Mouse (Mus musculus) midbrain, postnatal 0 days (tissue): Measurements from ENCODE around the gene Kri1. TPM values are rescaled to one million over a fixed set of nuclear protein-coding genes. Genes with fewer than 3 reads are reported as not detected.
"Not testable (repeated sequence)": the region's sequence is repeated elsewhere in the genome, so short reads cannot be mapped to it uniquely, and the experiment has no call there.

Experiments used
- ATAC-seq: fragments of 200-750 bp; cut with Nextera tagmentation; 2 replicates; pipeline ENCODE4 v1.8.0; 2017; ENCODE audit warnings: moderate number of reproducible peaks, mild to moderate bottlenecking, moderate TSS enrichment, moderate library complexity; ENCODE audit not compliant: low FRiP score
- DNase-seq: peaks from one replicate; pipeline ENCODE4 v3.0.0-alpha.2; 2015; ENCODE audit warnings: low spot score
- H3K27ac ChIP-seq: fragments of 300-500 bp; sonication (generic); 2 replicates; pipeline ENCODE4 v1.5.1; 2014; ENCODE audit warnings: low read depth, mild to moderate bottlenecking, low read length, mixed read lengths
- H3K27me3 ChIP-seq: fragments of 300-500 bp; sonication (generic); 2 replicates; pipeline ENCODE4 v1.6.1; 2014; ENCODE audit warnings: low read length, control low read depth, mixed read lengths; ENCODE audit not compliant: insufficient read depth
- H3K36me3 ChIP-seq: fragments of 300-500 bp; sonication (generic); 2 replicates; pipeline ENCODE4 v1.6.1; 2014; ENCODE audit warnings: low read length, control low read depth, mixed read lengths; ENCODE audit not compliant: insufficient read depth
- H3K4me1 ChIP-seq: fragments of 300-500 bp; sonication (generic); 2 replicates; pipeline ENCODE4 v1.6.1; 2014; ENCODE audit warnings: mild to moderate bottlenecking, control low read depth, antibody characterized with exemption, low read length, mixed read lengths; ENCODE audit not compliant: insufficient read depth
- H3K4me2 ChIP-seq: fragments of 300-500 bp; sonication (generic); 2 replicates; pipeline ENCODE4 v1.6.1; 2014; ENCODE audit warnings: low read depth, mild to moderate bottlenecking, low read length, mixed read lengths; ENCODE audit not compliant: poor library complexity, severe bottlenecking
- H3K4me3 ChIP-seq: fragments of 300-500 bp; sonication (generic); 2 replicates; pipeline ENCODE4 v1.5.1; 2014; ENCODE audit warnings: low read depth, mild to moderate bottlenecking, low read length, moderate library complexity
- H3K9ac ChIP-seq: fragments of 300-500 bp; sonication (generic); replicated peaks from 2 replicates; pipeline ENCODE4 v1.6.1; 2014; ENCODE audit warnings: mild to moderate bottlenecking, low read length, moderate library complexity, mixed read lengths; ENCODE audit not compliant: poor library complexity, severe bottlenecking
- H3K9me3 ChIP-seq: fragments of 300-500 bp; sonication (generic); 2 replicates; pipeline ENCODE4 v1.6.1; 2016; ENCODE audit warnings: low read length, control low read depth
- CTCF ChIP-seq: IDR thresholded peaks from 2 replicates; pipeline ENCODE4 v1.5.1; 2016; ENCODE audit warnings: antibody characterized with exemption, mild to moderate bottlenecking
- WGBS: fragments of 180-500 bp; shearing (Covaris S2); extraction: QIAGEN DNeasy Blood & Tissue Kit; methylation state at CpG from one replicate; pipeline ENCODE4 v1.1.7; 2014; 5-methylcytosine and 5-hydroxymethylcytosine counted together
- polyA plus RNA-seq: library from polyadenylated mRNA; unstranded; fragments of >200 nt; fragmentation: Nextera tagmentation; extraction: Ambion mirVana; gene quantifications from 2 replicates; pipeline ENCODE4 v1.2.1, GENCODE M21; 2015
- total RNA-seq: library from RNA; depleted of rRNA; stranded (reverse); fragments of >200 nt; gene quantifications from 2 replicates; pipeline ENCODE4 v1.2.3, GENCODE M21; 2014; rRNA removed

Gene Kri1
- total and polyA plus RNA-seq, 2 experiments from 2014 or later = 11.7 to 25.9 TPM

DNA sequence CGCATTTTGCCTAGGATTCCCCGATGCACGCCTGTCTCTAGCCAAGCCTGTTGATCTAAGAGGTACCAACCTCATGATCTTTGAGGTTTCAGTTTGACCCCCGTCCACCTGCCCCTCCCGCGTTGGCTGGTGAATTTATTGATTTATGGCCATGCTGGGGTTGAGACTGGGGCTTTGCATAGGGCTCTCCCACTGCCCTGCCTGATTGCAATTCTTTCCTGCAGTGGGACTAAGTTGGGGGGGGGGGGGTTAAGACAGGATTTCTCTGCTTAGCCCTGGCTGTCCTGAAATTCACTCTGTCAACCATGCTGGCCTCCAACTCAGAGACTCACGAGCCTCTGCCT, 62.4 kb downstream of the Kri1 start:
- Histone ChIP-seq H3K27ac (no peak overlapping the region), H3K4me3 (no peak overlapping the region), H3K9ac (no peak overlapping the region), H3K4me2 (peak overlapping the region; percentile 33), H3K27me3 (no peaks in the 10 kb centered on the region), H3K4me1 (peaks cover 2% of the 10 kb centered on the region; the same call in 1 of the 2 replicates), H3K9me3 (no peaks in the 10 kb centered on the region), H3K36me3 (peaks cover 11% of the 10 kb centered on the region)
- DNase-seq (no peak), ATAC-seq (no peak)
- WGBS = 18% methylated on average over 7 of the region's 7 CpGs
- TF ChIP-seq CTCF = no peak

DNA sequence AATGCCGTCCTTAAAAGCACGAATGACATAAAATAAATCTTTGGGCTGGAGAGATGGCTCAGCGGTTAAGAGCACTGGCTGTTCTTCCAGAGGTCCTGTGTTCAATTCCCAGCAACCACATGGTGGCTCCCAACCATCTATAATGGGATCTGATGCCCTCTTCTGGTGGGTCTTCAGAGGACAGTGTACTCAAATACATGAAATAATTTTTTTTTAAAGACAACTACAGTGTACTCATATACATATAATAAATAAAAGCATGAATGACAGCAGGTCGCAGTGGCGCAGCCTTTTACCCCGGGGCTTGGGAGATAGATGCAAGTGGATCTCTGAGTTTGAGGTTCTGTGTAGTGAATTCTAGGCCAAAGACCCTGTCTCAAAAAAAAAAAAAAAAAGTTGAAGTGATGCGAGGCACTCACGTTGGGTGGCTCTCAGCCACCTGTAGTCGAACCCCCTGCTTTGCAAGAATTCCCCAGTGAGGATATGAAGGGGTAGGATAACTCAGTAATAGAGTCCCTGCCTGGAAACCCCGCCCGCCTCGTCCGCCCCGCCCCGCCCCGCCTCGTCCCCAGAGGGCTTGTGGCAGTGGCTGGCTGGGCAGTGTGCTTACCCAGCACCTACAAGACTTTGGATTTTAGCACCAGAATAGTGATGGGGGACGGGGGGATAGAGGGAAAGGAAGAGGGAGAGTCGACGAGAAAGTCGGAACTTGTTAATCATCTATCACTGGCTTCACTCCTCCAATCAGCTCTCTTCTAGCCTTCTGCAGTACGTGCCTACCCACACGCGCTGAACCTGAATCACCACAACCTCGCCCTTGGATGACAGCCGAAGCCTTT, 63.0 kb downstream of the Kri1 start:
- 25% methylated on average over 26 of the region's 26 CpGs for WGBS
- Histone ChIP-seq H3K4me2 (peak overlapping the region; percentile 33), H3K4me1 (peaks cover 2% of the 10 kb centered on the region; the same call in 1 of the 2 replicates), H3K27me3 (no peaks in the 10 kb centered on the region), H3K9me3 (no peaks in the 10 kb centered on the region), H3K4me3 (no peak overlapping the region), H3K9ac (no peak overlapping the region), H3K27ac (no peak overlapping the region), H3K36me3 (peaks cover 5% of the 10 kb centered on the region; the same call in 1 of the 2 replicates)
- peak; percentile 17; the same call in 1 of the 2 replicates for TF ChIP-seq CTCF
- ATAC-seq (no peak), DNase-seq (peak; percentile 18)

DNA sequence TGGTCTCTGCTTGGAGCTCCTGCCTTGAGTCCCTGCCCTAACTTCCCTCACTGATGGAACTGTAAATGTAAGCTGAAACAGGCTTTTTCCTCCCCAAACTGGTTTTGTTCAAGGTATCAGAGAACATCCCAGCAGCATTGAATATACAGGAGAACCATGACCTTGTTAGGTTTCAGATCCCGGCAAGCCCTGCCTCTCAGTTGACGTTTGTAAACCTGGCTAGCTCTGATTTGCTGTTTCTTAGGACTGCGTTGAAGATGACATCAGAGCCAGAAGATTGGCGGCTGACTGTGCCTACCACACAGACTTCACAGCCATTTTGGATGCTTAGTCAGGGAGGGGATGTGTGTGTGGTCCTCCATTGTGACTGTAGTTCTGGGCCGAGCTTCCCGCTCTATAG, 63.9 kb downstream of the Kri1 start:
- no peak for DNase-seq
- ATAC-seq = no peak
- Histone ChIP-seq H3K9ac (no peak overlapping the region), H3K4me2 (no peak overlapping the region), H3K36me3 (no peaks in the 10 kb centered on the region), H3K27me3 (no peaks in the 10 kb centered on the region), H3K27ac (no peak overlapping the region), H3K4me1 (peaks cover 2% of the 10 kb centered on the region; the same call in 1 of the 2 replicates), H3K9me3 (no peaks in the 10 kb centered on the region), H3K4me3 (no peak overlapping the region)
- WGBS = 91% methylated on average over 6 of the region's 6 CpGs
- no peak for TF ChIP-seq CTCF

DNA sequence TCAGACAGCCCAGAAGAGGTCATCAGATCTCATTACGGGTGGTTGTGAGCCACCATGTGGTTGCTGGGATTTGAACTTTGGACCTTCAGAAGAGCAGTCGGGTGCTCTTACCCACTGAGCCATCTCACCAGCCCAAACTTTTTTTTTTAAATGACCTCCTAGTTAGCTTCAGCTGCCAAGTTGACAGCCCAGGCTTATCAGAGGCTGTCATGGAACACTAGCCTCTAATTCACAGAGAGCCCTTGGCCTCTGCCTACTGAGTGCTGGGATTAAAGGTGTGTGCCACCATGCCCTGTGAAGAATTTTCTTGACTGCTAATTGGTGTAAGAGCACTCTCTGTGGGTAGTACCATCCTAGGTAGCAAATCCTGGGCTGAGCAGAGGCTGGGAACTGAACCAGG, 64.3 kb downstream of the Kri1 start:
- not testable (repeated sequence) for H3K27me3 ChIP-seq, H3K27ac ChIP-seq, H3K36me3 ChIP-seq, ATAC-seq, H3K4me1 ChIP-seq, H3K9ac ChIP-seq, H3K9me3 ChIP-seq, H3K4me2 ChIP-seq, DNase-seq, H3K4me3 ChIP-seq
- WGBS = 100% methylated on average over 1 of the region's 2 CpGs

Other genes starting within 250 kb of the Kri1 start
- 10.7 TPM in 1 of 2 replicates, not detected in the other for gene Zglp1, start 220.9 kb downstream of the Kri1 start, total RNA-seq
- gene Zglp1, start 220.9 kb downstream of the Kri1 start, polyA plus RNA-seq = 0.20 TPM in 1 of 2 replicates, not detected in the other
- 2.4 and 2.7 TPM in 2 replicates for gene Gm49373, start 214.9 kb downstream of the Kri1 start, total RNA-seq
- 0.90 and 0.94 TPM in 2 replicates for gene Gm49373, start 214.9 kb downstream of the Kri1 start, polyA plus RNA-seq
- 67.3 and 81.3 TPM in 2 replicates for gene Fdx1l, start 214.4 kb downstream of the Kri1 start, total RNA-seq
- gene Fdx1l, start 214.4 kb downstream of the Kri1 start, polyA plus RNA-seq = 86.5 and 95.3 TPM in 2 replicates
- gene Gm38431, start 196.0 kb downstream of the Kri1 start, total RNA-seq = 2.1 and 5.8 TPM in 2 replicates
- 0.38 and 0.48 TPM in 2 replicates for gene Gm38431, start 196.0 kb downstream of the Kri1 start, polyA plus RNA-seq
- 38.7 and 41.0 TPM in 2 replicates for gene Raver1, start 196.0 kb downstream of the Kri1 start, total RNA-seq
- 20.2 and 20.7 TPM in 2 replicates for gene Raver1, start 196.0 kb downstream of the Kri1 start, polyA plus RNA-seq
- gene Tyk2, start 156.7 kb downstream of the Kri1 start, total RNA-seq = 9.8 and 9.9 TPM in 2 replicates
- 4.8 and 5.4 TPM in 2 replicates for gene Tyk2, start 156.7 kb downstream of the Kri1 start, polyA plus RNA-seq
- gene Cdc37, start 138.0 kb downstream of the Kri1 start, total RNA-seq = 29.0 and 37.7 TPM in 2 replicates
- 179 and 186 TPM in 2 replicates for gene Cdc37, start 138.0 kb downstream of the Kri1 start, polyA plus RNA-seq
- 40.7 and 46.5 TPM in 2 replicates for gene Pde4a, start 122.3 kb downstream of the Kri1 start, total RNA-seq
- gene Pde4a, start 122.3 kb downstream of the Kri1 start, polyA plus RNA-seq = 59.8 and 63.8 TPM in 2 replicates
- 72.5 and 89.7 TPM in 2 replicates for gene Keap1, start 48.6 kb downstream of the Kri1 start, total RNA-seq
- gene Keap1, start 48.6 kb downstream of the Kri1 start, polyA plus RNA-seq = 60.6 and 67.7 TPM in 2 replicates
- 4.2 and 5.2 TPM in 2 replicates for gene S1pr5, start 39.5 kb downstream of the Kri1 start, total RNA-seq
- gene S1pr5, start 39.5 kb downstream of the Kri1 start, polyA plus RNA-seq = 2.7 and 2.9 TPM in 2 replicates
- 20.3 and 26.6 TPM in 2 replicates for gene Atg4d, start 22.7 kb downstream of the Kri1 start, total RNA-seq
- 26.3 and 32.6 TPM in 2 replicates for gene Atg4d, start 22.7 kb downstream of the Kri1 start, polyA plus RNA-seq
- 93.4 and 126 TPM in 2 replicates for gene Cdkn2d, start 3.4 kb upstream of the Kri1 start, total RNA-seq
- 141 and 146 TPM in 2 replicates for gene Cdkn2d, start 3.4 kb upstream of the Kri1 start, polyA plus RNA-seq
- gene Ap1m2, start 24.4 kb upstream of the Kri1 start, total RNA-seq = 3.9 and 4.7 TPM in 2 replicates
- gene Ap1m2, start 24.4 kb upstream of the Kri1 start, polyA plus RNA-seq = 3.1 TPM in 2 replicates
- 58.5 and 70.7 TPM in 2 replicates for gene Slc44a2, start 32.7 kb upstream of the Kri1 start, total RNA-seq
- gene Slc44a2, start 32.7 kb upstream of the Kri1 start, polyA plus RNA-seq = 47.1 and 52.0 TPM in 2 replicates
- gene Ilf3, start 79.9 kb upstream of the Kri1 start, total RNA-seq = 105 and 114 TPM in 2 replicates
- 198 and 201 TPM in 2 replicates for gene Ilf3, start 79.9 kb upstream of the Kri1 start, polyA plus RNA-seq
- gene Qtrt1, start 123.9 kb upstream of the Kri1 start, total RNA-seq = 37.3 and 41.0 TPM in 2 replicates
- 42.0 and 42.7 TPM in 2 replicates for gene Qtrt1, start 123.9 kb upstream of the Kri1 start, polyA plus RNA-seq
- gene Dnm2, start 136.9 kb upstream of the Kri1 start, total RNA-seq = 67.8 and 69.2 TPM in 2 replicates
- gene Dnm2, start 136.9 kb upstream of the Kri1 start, polyA plus RNA-seq = 52.8 and 59.2 TPM in 2 replicates
- gene Tmed1, start 222.3 kb upstream of the Kri1 start, total RNA-seq = 42.5 and 46.0 TPM in 2 replicates
- gene Tmed1, start 222.3 kb upstream of the Kri1 start, polyA plus RNA-seq = 51.1 and 64.7 TPM in 2 replicates
- 1.4 and 1.7 TPM in 2 replicates for gene AB124611, start 238.2 kb upstream of the Kri1 start, total RNA-seq
- 0.68 and 0.98 TPM in 2 replicates for gene AB124611, start 238.2 kb upstream of the Kri1 start, polyA plus RNA-seq